Mouse (Mus musculus): ENCODE results near the gene Jarid2.

Jarid2 gene

DNA sequence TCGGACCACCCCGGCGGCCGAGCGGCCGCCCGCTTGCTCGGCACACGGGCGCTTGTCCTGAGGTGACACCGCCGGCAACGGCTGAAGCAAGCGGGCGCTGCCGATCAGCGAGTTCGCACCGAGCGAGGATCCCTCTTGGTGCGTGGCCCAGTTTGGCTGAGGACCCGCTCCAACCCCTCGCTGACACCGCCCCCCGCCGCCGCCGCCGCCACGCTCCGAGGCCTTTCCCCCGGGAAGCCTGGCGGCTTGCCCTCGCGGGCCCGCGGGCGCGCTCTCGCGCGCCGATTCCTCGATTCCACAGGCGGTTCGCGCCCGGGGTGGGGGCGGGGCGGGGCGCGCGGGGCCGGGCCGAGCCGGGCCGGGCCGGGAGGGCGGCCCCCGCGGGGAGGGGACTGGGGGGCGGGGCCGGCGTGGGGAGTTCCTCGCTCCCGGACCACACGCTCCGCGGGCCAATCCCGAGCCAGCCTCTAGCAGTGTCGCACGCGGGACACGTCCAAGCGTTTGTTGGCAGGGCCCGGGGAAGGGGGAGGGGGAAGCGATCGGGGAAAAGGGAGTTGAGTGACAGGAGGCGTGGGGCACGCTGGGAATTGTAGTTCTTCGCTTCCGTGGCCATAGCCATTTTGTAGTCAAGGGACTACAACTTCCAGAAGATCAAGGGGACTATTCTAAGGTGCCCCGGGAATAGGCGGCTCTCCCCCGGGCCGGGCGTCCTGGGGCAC is 1.0 kb downstream of the Jarid2 start:
- peak; percentile 99 for DNase-seq (ENCODE audit: low spot score in 2 of 2)

DNA sequence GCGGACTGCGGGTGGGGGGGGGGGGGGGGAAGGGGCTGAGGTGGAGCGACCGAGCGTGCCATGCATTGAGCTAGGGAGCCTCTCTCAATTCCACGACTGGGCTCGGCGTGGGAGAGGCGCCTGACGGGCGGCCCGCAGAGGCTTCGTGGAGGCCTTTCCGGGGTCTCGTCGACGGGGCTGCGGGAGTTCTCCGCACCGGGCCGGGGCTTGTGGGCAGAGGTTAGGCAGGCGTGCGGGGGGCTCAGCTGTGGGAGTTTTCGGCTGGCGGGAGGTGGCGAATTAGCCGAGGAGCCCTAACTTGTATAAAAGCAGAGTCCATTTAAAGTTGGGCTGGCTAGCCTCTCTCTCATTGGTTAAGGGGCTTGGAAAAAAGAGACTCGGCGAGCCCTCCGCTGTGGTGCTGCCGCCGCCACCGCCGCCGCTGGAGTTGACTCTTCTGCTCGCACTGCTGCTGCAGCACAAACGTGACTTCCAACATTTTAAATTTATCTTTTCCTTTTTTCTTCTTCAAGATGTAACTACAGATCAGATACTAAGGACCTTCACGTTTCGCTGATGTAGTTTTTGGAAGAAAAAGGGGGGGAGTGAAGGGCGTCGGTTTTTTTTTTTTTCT is 1.8 kb downstream of the Jarid2 start:
- DNase-seq (ENCODE audit: low spot score in 2 of 2) = peak; percentile 83 to 85

GRCm38 (mm10) chr13:44731727-44732441 is 2.6 kb downstream of the Jarid2 start:
- DNase-seq (ENCODE audit: low spot score in 2 of 2) = no peak

GRCm38 (mm10) chr13:44732442-44732974 is 3.2 kb downstream of the Jarid2 start:
- DNase-seq (ENCODE audit: low spot score in 2 of 2) = no peak

DNA sequence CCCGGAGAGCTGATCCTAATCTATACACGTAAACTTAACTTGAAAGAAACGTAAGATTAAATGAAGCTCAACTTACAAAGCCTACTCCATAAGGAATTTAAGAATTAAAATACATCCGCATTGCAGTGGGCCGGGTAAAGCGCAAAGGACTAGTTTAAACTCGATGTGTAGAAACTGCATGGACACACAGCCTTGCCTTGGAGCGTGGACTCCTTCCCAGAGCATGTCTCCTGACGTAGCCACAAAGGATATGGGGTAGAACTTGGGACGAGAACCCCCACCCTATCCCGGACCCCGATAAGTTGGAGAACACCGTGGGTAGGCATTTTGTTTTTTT is 3.7 kb downstream of the Jarid2 start:
- DNase-seq (ENCODE audit: low spot score in 2 of 2) = no peak

GRCm38 (mm10) chr13:44733373-44734111 is 4.3 kb downstream of the Jarid2 start:
- peak; percentile 59 to 72 for DNase-seq (ENCODE audit: low spot score in 2 of 2)

GRCm38 (mm10) chr13:44734441-44734840 is 5.2 kb downstream of the Jarid2 start:
- no peak for DNase-seq (ENCODE audit: low spot score in 2 of 2)

- no peak for DNase-seq (ENCODE audit: low spot score in 2 of 2)
Measured at GRCm38 (mm10) chr13:44735088-44735690, 5.9 kb downstream of the Jarid2 start.

DNA sequence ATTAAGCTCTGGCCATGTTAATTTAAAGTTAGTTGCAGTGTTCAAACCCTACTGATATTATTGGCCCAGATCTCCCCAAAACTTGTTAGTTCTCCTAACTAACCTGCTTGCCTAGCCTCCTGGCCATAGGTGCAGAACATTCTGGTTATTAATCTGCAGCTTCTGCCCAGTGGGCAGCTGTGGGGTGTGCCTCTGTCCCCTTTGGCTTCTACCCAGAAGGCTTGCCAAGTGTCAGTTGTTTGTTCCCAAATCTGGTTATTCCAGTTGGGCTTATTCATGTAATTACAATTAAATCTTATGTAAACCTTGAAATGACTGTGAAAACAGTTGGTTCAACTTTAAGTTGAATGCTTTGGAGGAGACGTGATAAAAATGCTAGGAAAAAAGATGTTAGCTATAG is 8.0 kb downstream of the Jarid2 start:
- DNase-seq (ENCODE audit: low spot score in 2 of 2) = no peak

GRCm38 (mm10) chr13:44751780-44752179 is 22.5 kb downstream of the Jarid2 start:
- DNase-seq (ENCODE audit: low spot score in 2 of 2) = no peak

DNA sequence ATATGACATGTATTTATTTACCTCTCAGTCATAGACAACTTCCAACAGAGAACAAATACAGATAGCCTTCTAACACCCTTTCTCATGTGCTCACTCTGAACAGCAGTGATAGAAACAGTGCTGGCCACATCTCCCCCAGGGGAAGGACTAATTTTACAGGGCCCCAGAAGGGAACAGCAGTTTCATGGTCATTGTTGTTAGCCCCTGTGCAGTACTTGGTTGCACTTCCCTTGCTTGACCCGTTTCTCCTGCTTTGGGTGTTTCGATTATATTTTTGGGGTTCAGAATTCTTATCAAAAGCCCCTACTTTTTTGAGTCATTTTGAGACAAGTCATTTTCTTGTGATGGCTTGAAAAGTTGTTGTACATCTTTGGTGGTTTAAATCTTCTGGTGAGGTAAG is 23.9 kb downstream of the Jarid2 start:
- no peak for DNase-seq (ENCODE audit: low spot score in 2 of 2)

DNA sequence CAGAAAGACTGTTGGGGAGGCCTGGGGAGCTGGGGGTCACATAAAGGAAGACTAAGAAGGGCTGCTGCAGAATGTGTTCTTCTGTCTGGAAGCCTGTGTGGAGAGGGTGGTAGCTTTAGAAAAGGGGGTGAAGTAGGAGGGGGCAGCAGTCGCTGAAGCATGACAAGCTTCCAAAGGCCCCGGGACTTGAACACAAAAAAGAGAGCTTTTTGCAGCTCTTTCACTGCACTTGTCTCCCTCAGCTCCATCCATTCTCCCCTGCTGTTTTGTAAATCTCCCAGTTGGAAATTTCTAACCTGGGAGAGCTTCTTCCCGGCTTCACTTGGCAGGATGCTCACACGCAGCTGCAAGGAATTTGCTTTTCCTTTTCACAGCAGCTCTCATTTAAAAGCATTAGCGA is 26.2 kb downstream of the Jarid2 start:
- no peak for DNase-seq (ENCODE audit: low spot score in 2 of 2)

DNA sequence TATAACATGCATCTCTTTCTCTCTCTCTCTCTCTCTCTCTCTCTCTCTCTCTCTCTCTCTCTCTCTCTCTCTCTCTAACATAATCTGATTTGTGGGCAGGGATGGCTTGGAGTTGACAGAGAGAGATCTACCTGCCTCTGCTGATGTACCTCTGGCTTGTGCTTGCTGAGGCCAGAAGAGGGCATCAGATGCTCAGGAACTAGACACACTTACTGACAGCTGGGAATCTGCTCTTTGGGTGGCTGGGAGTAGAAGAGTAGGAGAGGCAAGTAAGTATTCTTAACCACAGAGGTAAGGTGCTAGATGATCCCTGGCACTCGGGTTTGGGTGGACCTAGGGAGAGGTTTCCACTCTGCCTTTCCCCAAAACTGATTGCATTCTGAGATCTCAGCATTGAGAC is 29.5 kb downstream of the Jarid2 start:
- DNase-seq (ENCODE audit: low spot score in 2 of 2) = no peak

GRCm38 (mm10) chr13:44760761-44761160 is 31.5 kb downstream of the Jarid2 start:
- DNase-seq (ENCODE audit: low spot score in 2 of 2) = no peak

- no peak for DNase-seq (ENCODE audit: low spot score in 2 of 2)
Measured at GRCm38 (mm10) chr13:44763068-44763467, 33.8 kb downstream of the Jarid2 start.

DNA sequence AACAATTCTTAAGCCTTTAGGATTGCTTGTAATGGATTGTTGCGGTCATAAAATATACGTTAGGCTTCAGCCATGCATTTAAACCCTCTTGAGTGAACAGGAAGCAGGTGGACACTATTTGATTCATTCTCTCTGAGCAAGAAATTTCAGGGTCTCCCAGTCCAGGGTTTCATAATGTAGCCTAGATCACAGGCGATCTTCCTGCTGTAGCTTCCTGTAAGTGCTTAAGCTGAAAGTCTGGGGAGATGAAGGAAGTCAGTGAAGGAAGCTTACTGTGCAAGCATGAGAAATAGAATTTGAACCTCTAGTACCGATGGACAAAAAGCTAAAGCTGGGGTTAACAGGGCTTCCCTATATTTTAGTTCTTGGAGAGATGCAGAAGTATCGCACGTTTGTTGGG is 38.5 kb downstream of the Jarid2 start:
- DNase-seq (ENCODE audit: low spot score in 2 of 2) = no peak

- no peak for DNase-seq (ENCODE audit: low spot score in 2 of 2)
Measured at GRCm38 (mm10) chr13:44770808-44771605, 41.7 kb downstream of the Jarid2 start.

GRCm38 (mm10) chr13:44772816-44773215 is 43.5 kb downstream of the Jarid2 start:
- no peak for DNase-seq (ENCODE audit: low spot score in 2 of 2)

DNA sequence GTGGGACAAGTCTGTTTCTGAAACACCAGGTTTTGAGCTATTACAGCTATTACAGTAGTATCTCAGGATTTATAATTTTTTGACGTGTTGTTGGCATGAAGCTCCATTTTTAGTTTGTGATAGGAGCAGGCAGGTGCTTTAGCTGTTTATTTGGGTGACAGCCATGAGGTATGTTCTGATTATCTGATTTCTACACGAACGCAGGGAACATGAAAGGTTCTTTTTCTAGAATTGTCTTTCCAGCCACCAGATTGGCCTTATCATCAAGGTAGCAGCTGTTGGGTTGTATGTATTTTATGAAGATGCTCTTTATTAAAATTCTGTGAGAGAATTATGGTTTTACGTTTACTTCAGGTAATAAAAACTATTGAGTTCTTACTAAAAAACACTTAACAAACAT is 45.1 kb downstream of the Jarid2 start:
- no peak for DNase-seq (ENCODE audit: low spot score in 2 of 2)

GRCm38 (mm10) chr13:44775396-44775795 is 46.1 kb downstream of the Jarid2 start:
- DNase-seq (ENCODE audit: low spot score in 2 of 2) = no peak

DNA sequence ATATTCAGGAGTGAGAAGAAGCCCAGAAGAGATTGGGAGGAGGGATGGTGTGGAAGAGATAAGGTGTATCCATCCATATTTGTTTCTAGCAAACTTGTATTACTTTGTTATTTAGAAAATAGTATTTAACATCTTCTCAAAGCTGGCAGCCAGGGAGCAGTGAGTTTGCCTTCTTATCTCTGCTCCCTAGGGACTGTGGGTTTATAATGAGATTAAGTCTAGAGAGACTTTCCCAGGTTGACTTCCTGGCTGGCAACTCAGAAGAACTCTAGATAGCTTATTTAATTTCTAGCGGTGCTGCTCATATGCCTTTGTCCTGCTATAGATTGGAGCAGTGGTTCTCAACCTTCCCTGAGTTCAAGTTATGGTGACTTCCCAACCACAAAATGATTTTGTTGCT is 51.2 kb downstream of the Jarid2 start:
- DNase-seq (ENCODE audit: low spot score in 2 of 2) = no peak

Data from frontal cortex, postnatal 10 days (tissue).